Mouse (Mus musculus) heart, embryonic 16.5 days (tissue): Measurements from ENCODE around the gene Dcxr. TPM values are rescaled to one million over a fixed set of nuclear protein-coding genes. Genes with fewer than 3 reads are reported as not detected.
"Not testable (repeated sequence)": the region's sequence is repeated elsewhere in the genome, so short reads cannot be mapped to it uniquely, and the experiment has no call there.

Experiments used
- ATAC-seq: fragments of 200-750 bp; cut with Nextera tagmentation; replicated peaks from 2 replicates; pipeline ENCODE4 v1.8.0; 2017; ENCODE audit warnings: moderate number of reproducible peaks; ENCODE audit not compliant: insufficient read depth, low FRiP score; ENCODE audit errors: extremely low read depth
- H3K27ac ChIP-seq: fragments of 300-500 bp; sonication (generic); 2 replicates; pipeline ENCODE4 v1.5.1; 2014; ENCODE audit warnings: mild to moderate bottlenecking, low read length, control low read depth, moderate library complexity
- H3K27me3 ChIP-seq: fragments of 300-500 bp; sonication (generic); 2 replicates; pipeline ENCODE4 v1.6.1; 2014; ENCODE audit warnings: low read length, mixed read lengths; ENCODE audit not compliant: control insufficient read depth, insufficient read depth
- H3K36me3 ChIP-seq: fragments of 300-500 bp; sonication (generic); 2 replicates; pipeline ENCODE4 v1.6.1; 2014; ENCODE audit not compliant: control insufficient read depth, insufficient read depth
- H3K4me1 ChIP-seq: fragments of 300-500 bp; sonication (generic); 2 replicates; pipeline ENCODE4 v1.6.1; 2014; ENCODE audit warnings: low read length, mixed read lengths; ENCODE audit not compliant: control insufficient read depth, insufficient read depth
- H3K4me2 ChIP-seq: fragments of 300-500 bp; sonication (generic); 2 replicates; pipeline ENCODE4 v1.6.1; 2014; ENCODE audit warnings: low read depth, mild to moderate bottlenecking, control low read depth, low read length
- H3K4me3 ChIP-seq: fragments of 300-500 bp; sonication (generic); 2 replicates; pipeline ENCODE4 v1.5.1; 2014; ENCODE audit warnings: mild to moderate bottlenecking, control low read depth, low read length
- H3K9ac ChIP-seq: fragments of 300-500 bp; sonication (generic); 2 replicates; pipeline ENCODE4 v1.6.1; 2014; ENCODE audit warnings: low read length, control low read depth
- H3K9me3 ChIP-seq: fragments of 300-500 bp; sonication (generic); replicated peaks from 2 replicates; pipeline ENCODE4 v1.6.1; 2016; ENCODE audit warnings: low read length; ENCODE audit not compliant: control insufficient read depth
- WGBS: fragments of 180-500 bp; shearing (Covaris S2); extraction: QIAGEN DNeasy Blood & Tissue Kit; methylation state at CpG from one replicate; pipeline ENCODE4 v1.1.7; 2014; 5-methylcytosine and 5-hydroxymethylcytosine counted together
- polyA plus RNA-seq: library from polyadenylated mRNA; unstranded; fragments of >200 nt; fragmentation: Nextera tagmentation; extraction: Ambion mirVana; gene quantifications from 2 replicates; pipeline ENCODE4 v1.2.1, GENCODE M21; 2015

Dcxr gene
- polyA plus RNA-seq, 1 experiment from 2014 or later = 15.3 TPM

GRCm38 (mm10) chr11:120689365-120689764 lies 37.7 kb downstream of the Dcxr start:
- Histone ChIP-seq H3K9ac (no peak overlapping the region), H3K4me2 (no peak overlapping the region), H3K27ac (no peak overlapping the region), H3K4me1 (peaks cover 17% of the 10 kb centered on the region), H3K36me3 (peaks cover 23% of the 10 kb centered on the region), H3K9me3 (no peaks in the 10 kb centered on the region), H3K4me3 (no peak overlapping the region), H3K27me3 (no peaks in the 10 kb centered on the region)
- ATAC-seq = no peak
- WGBS = 77% methylated on average over 3 of the region's 3 CpGs

DNA sequence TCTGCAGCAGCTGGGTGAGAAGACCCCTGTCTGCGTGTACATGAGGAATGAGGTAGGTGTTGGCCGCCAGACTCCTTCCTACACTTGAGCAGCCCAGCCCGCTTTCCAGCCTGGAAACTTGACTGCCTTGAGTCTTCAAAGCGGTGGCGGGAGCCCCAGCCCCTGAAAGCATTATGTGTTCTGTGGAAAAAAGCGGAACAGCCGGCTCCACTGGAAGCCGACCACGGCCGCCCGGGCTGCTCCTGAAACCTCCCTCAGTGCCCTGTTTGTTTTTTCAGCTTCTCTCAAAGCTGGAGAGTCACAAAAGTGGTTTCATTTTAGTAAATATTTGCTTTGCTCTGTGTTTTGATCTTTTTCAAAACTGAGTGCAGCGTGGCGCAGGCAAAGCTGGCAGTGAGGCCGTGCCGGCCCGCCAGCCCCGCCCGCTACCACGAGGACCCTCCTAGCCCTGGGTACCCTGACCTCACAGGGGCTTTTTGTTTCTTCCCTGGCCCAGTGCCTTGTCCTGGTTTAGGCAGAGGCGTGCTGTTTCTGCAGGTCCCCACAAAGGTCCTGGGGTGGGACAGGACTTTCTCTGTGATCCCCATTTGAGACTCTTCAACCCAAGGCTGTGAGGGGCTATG lies 40.3 kb downstream of the Dcxr start:
- no peak for ATAC-seq
- Histone ChIP-seq H3K9me3 (no peaks in the 10 kb centered on the region), H3K9ac (no peak overlapping the region), H3K4me2 (no peak overlapping the region), H3K27ac (peak overlapping the region; percentile 45), H3K27me3 (no peaks in the 10 kb centered on the region), H3K36me3 (peaks cover 23% of the 10 kb centered on the region), H3K4me1 (peaks cover 6% of the 10 kb centered on the region), H3K4me3 (no peak overlapping the region)
- whole genome bisulfite sequencing = 81% methylated on average over 20 of the region's 20 CpGs

- 69% methylated on average over 2 of the region's 2 CpGs for WGBS
- Histone ChIP-seq H3K9ac (no peak overlapping the region), H3K27me3 (no peaks in the 10 kb centered on the region), H3K36me3 (peaks cover 26% of the 10 kb centered on the region), H3K27ac (no peak overlapping the region), H3K4me1 (peaks cover 5% of the 10 kb centered on the region; the same call in 1 of the 2 replicates), H3K4me3 (no peak overlapping the region), H3K9me3 (no peaks in the 10 kb centered on the region), H3K4me2 (no peak overlapping the region)
- ATAC-seq = no peak
Measured at GRCm38 (mm10) chr11:120684660-120685059, 42.4 kb downstream of the Dcxr start.

DNA sequence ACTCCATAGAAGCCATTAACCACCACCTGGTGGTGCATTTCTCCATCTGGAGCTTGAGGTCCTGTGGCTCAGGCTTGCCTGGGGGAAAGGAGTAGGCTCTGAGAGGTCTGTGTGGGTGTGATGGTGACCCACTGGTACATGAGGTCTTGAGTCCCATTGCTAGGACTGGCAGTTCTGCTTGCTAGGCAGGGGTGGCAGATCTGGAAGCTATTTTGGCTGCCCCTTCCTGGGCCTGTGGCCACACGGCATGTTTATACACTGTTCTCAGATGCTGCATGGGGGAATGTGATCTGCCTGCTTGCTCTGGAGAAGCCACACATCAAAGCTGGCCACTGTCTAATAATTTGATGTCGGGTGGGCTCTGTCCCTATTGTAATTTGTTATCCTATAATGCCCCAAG lies 43.0 kb downstream of the Dcxr start:
- Histone ChIP-seq H3K27ac (no peak overlapping the region), H3K36me3 (peaks cover 23% of the 10 kb centered on the region)
- 83% methylated on average over 2 of the region's 2 CpGs for WGBS

GRCm38 (mm10) chr11:120683536-120683935 lies 43.5 kb downstream of the Dcxr start:
- no peak overlapping the region for H3K4me2 ChIP-seq
- no peak overlapping the region for H3K9ac ChIP-seq
- H3K36me3 ChIP-seq = peaks cover 25% of the 10 kb centered on the region
- H3K4me3 ChIP-seq = no peak overlapping the region
- H3K9me3 ChIP-seq = no peaks in the 10 kb centered on the region
- H3K27me3 ChIP-seq = no peaks in the 10 kb centered on the region
- no peak for ATAC-seq
- peaks cover 5% of the 10 kb centered on the region; the same call in 1 of the 2 replicates for H3K4me1 ChIP-seq
- no peak overlapping the region for H3K27ac ChIP-seq
- 91% methylated on average over 3 of the region's 3 CpGs for whole genome bisulfite sequencing

More for the DNA sequence above, 43.0 kb downstream of the Dcxr start:
- peaks cover 5% of the 10 kb centered on the region; the same call in 1 of the 2 replicates for H3K4me1 ChIP-seq
- H3K27me3 ChIP-seq = no peaks in the 10 kb centered on the region
- no peak overlapping the region for H3K4me3 ChIP-seq
- no peak overlapping the region for H3K9ac ChIP-seq
- no peak for ATAC-seq
- H3K9me3 ChIP-seq = no peaks in the 10 kb centered on the region
- H3K4me2 ChIP-seq = no peak overlapping the region

DNA sequence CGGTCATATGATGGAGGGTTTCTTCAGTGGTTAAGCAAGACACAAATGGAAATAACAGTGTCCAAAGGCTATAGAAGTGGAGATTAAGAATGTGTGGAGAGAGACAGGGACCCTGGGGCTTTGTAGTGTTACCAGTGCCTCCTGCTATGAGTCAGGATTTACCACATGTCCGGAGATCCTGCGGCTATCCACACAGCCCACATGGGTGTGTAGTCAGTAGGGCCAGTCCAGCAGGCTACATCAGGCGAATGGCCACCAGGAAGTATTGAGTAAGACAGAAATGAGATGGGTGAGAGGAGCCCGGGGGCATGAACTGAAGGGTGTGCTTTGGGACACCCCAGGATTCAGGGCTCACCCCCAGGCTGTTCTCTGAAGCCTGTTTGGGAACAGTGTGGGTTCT lies 44.4 kb downstream of the Dcxr start:
- WGBS = 93% methylated on average over 5 of the region's 5 CpGs
- Histone ChIP-seq H3K36me3 (peaks cover 31% of the 10 kb centered on the region), H3K9me3 (no peaks in the 10 kb centered on the region), H3K27me3 (no peaks in the 10 kb centered on the region), H3K4me1 (peaks cover 5% of the 10 kb centered on the region; the same call in 1 of the 2 replicates), H3K27ac (no peak overlapping the region), H3K4me2 (no peak overlapping the region), H3K9ac (no peak overlapping the region), H3K4me3 (no peak overlapping the region)
- ATAC-seq = no peak

DNA sequence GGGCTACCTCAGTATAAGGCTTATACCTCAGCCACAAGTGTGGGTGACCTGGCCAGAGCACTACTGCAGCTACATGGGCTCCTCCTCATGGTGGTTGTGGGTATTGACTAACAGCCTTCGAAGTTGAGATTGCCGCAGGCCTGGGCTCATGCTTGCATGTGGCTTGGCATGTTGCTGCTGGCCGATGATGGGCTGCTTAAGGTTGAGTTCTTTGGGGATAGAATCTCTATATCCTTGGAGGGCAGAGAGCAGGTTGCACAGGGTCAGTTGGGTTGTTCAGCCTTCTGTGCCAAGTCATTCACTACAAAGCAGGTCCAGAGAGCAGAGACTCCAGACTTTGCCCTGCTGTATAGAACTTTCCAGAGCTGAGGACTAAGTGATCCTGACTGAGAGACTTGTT lies 47.2 kb downstream of the Dcxr start:
- H3K4me1 ChIP-seq = peaks cover 6% of the 10 kb centered on the region; the same call in 1 of the 2 replicates
- H3K36me3 ChIP-seq = peaks cover 22% of the 10 kb centered on the region
- H3K9me3 ChIP-seq = no peaks in the 10 kb centered on the region
- H3K27ac ChIP-seq = no peak overlapping the region
- H3K9ac ChIP-seq = no peak overlapping the region
- ATAC-seq = peak; percentile 58; the same call in 1 of the 2 replicates
- no peak overlapping the region for H3K4me2 ChIP-seq
- no peaks in the 10 kb centered on the region for H3K27me3 ChIP-seq
- 65% methylated on average over 3 of the region's 3 CpGs for WGBS
- H3K4me3 ChIP-seq = no peak overlapping the region

- Histone ChIP-seq H3K27me3 (no peaks in the 10 kb centered on the region), H3K27ac (no peak overlapping the region), H3K9ac (no peak overlapping the region), H3K4me1 (peaks cover 10% of the 10 kb centered on the region), H3K4me3 (no peak overlapping the region), H3K36me3 (peaks cover 22% of the 10 kb centered on the region), H3K4me2 (no peak overlapping the region), H3K9me3 (no peaks in the 10 kb centered on the region)
- 79% methylated on average over 4 of the region's 4 CpGs for WGBS
- ATAC-seq = no peak
Measured at GRCm38 (mm10) chr11:120676951-120677350, 50.1 kb downstream of the Dcxr start.

DNA sequence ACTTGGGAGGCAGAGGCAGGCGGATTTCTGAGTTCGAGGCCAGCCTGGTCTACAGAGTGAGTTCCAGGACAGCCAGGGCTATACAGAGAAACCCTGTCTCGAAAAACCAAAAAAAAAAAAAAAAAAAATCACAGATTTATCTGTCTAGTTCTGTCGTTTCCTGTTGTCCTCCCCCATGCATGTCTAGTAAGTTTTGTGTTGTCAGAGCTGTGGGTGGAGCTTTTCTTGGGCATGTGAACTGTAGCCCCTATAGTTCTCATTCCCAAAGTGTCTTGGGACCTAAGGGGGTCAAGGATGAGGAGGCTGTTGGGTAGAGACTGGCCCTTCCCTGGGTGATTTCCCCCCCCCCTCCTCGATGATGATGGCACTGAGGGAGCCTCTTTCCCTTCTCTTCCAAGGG lies 51.2 kb downstream of the Dcxr start:
- ATAC-seq, H3K27me3 ChIP-seq, H3K9me3 ChIP-seq, H3K27ac ChIP-seq, H3K4me3 ChIP-seq, H3K4me2 ChIP-seq, H3K9ac ChIP-seq: not testable (repeated sequence)
- WGBS = 79% methylated on average over 4 of the region's 5 CpGs
- Histone ChIP-seq H3K4me1 (peaks cover 10% of the 10 kb centered on the region), H3K36me3 (peaks cover 19% of the 10 kb centered on the region)
